Mouse (Mus musculus) lung, postnatal 0 days (tissue): ENCODE data around the gene Mad1l1.

Experiments used
- CTCF ChIP-seq: IDR thresholded peaks from 2 replicates; pipeline ENCODE4 v1.5.1; 2016; ENCODE audit warnings: antibody characterized with exemption, mild to moderate bottlenecking
- EP300 ChIP-seq: IDR thresholded peaks from 2 replicates; pipeline ENCODE4 v1.6.1; 2016; ENCODE audit warnings: antibody characterized with exemption, mild to moderate bottlenecking, control low read depth

DNA sequence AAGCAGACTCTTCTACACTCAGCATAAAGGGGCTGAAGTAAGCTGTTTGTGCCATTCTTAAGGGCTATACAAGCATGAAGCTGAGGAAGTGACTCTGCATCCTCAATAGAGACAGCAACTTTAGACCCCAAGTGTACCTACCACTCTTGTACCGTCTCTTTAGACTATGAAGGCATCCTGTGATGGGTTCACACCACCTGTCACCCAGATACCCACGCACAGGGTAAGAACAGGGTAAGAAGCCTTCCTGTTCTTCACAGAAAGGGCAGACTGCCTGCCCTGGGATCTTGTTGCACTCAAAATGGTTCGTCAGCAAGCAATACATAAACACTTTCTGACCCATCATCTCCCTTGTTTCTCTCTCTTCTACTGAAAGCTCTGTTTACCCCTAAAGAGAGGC is 94.5 kb downstream of the Mad1l1 start:
- no peak for TF ChIP-seq CTCF
- no peak for TF ChIP-seq EP300
